Comparison of ENCODE assay signal across 7 mouse cellular contexts in genomic region chr7:41393048-41393971, GRCm38 (mm10). TPM values are rescaled to one million over a fixed set of nuclear protein-coding genes. Genes with fewer than 3 reads are reported as not detected.
DNase-seq lines count a peak whose midpoint lies in the region; ATAC-seq lines count a peak whose summit lies in the region.

TSS of gene AI987944 (minus strand) at chr7:41393379.

- H3K4me1 ChIP-seq in embryonic facial prominence, embryonic 12.5 days, result no peaks in the 10 kb centered on the region
- no peaks in the 10 kb centered on the region for H3K4me1 ChIP-seq in limb, embryonic 11.5 days (ENCODE audit: control insufficient read depth, insufficient read depth, low read length)
- H3K4me1 ChIP-seq in midbrain, embryonic 14.5 days (ENCODE audit: control insufficient read depth, insufficient read depth, low read length), result no peaks in the 10 kb centered on the region

- peak; percentile 68 for DNase-seq in adrenal gland, postnatal 25 days
- peak; percentile 99 for DNase-seq in heart, adult 11 months
- peak; percentile 86 for DNase-seq in kidney, adult 18-20 months
- peak; percentile 82 for DNase-seq in limb, embryonic 11.5 days (ENCODE audit: low spot score)
- peak; percentile 94 for DNase-seq in midbrain, embryonic 14.5 days
- peak; percentile 59 to 68 for DNase-seq in spleen, adult 18-20 months

- no peaks in the 10 kb centered on the region for H3K36me3 ChIP-seq in embryonic facial prominence, embryonic 12.5 days
- no peaks in the 10 kb centered on the region for H3K36me3 ChIP-seq in limb, embryonic 11.5 days (ENCODE audit: control insufficient read depth, insufficient read depth, low read length)
- no peaks in the 10 kb centered on the region for H3K36me3 ChIP-seq in midbrain, embryonic 14.5 days (ENCODE audit: control insufficient read depth, insufficient read depth, low read length)

- H3K9me3 ChIP-seq in embryonic facial prominence, embryonic 12.5 days, result no peaks in the 10 kb centered on the region
- H3K9me3 ChIP-seq in limb, embryonic 11.5 days (ENCODE audit: control insufficient read depth, low read length), result no peaks in the 10 kb centered on the region
- 0 out of 2 replicates have a peak, but pooled peaks cover 2% of the 10 kb centered on the region for H3K9me3 ChIP-seq in midbrain, embryonic 14.5 days (ENCODE audit: control insufficient read depth, low read length)

- WGBS in embryonic facial prominence, embryonic 12.5 days, result under 1% methylated on average over 25 of the region's 25 CpGs
- under 1% methylated on average over 25 of the region's 25 CpGs for WGBS in limb, embryonic 11.5 days
- under 1% methylated on average over 25 of the region's 25 CpGs for WGBS in midbrain, embryonic 14.5 days

- H3K4me3 ChIP-seq in embryonic facial prominence, embryonic 12.5 days, result peak within 1 kb of the TSS; percentile 59
- H3K4me3 ChIP-seq in limb, embryonic 11.5 days (ENCODE audit: low read depth, low read length), result peak within 1 kb of the TSS; percentile 47
- peak within 1 kb of the TSS; percentile 62 for H3K4me3 ChIP-seq in midbrain, embryonic 14.5 days (replicated peaks; ENCODE audit: low read depth, low read length)

- peak within 1 kb of the TSS; percentile 54 for H3K4me2 ChIP-seq in embryonic facial prominence, embryonic 12.5 days (replicated peaks)
- H3K4me2 ChIP-seq in limb, embryonic 11.5 days (ENCODE audit: low read depth, severe bottlenecking), result peak within 1 kb of the TSS; percentile 45
- H3K4me2 ChIP-seq in midbrain, embryonic 14.5 days (ENCODE audit: low read length), result peak within 1 kb of the TSS; percentile 60

- ATAC-seq in embryonic facial prominence, embryonic 12.5 days (ENCODE audit: insufficient number of reproducible peaks, insufficient read depth, low FRiP score, low TSS enrichment), result peak; percentile 95
- ATAC-seq in limb, embryonic 11.5 days (ENCODE audit: insufficient number of reproducible peaks, low FRiP score, low TSS enrichment, low read depth), result peak; percentile 99
- ATAC-seq in midbrain, embryonic 14.5 days (ENCODE audit: low FRiP score, low TSS enrichment), result peak; percentile 99

- H3K9ac ChIP-seq in embryonic facial prominence, embryonic 12.5 days, result peak within 1 kb of the TSS; percentile 60
- peak within 1 kb of the TSS; percentile 24 for H3K9ac ChIP-seq in limb, embryonic 11.5 days (ENCODE audit: low read length)
- peak within 1 kb of the TSS; percentile 64 for H3K9ac ChIP-seq in midbrain, embryonic 14.5 days (replicated peaks; ENCODE audit: low read length)

- peak within 1 kb of the TSS; percentile 83 for H3K27ac ChIP-seq in embryonic facial prominence, embryonic 12.5 days
- peak within 1 kb of the TSS; percentile 5; the same call in 1 of the 2 replicates for H3K27ac ChIP-seq in limb, embryonic 11.5 days (replicated peaks; ENCODE audit: low read depth, low read length)
- peak within 1 kb of the TSS; percentile 86 for H3K27ac ChIP-seq in midbrain, embryonic 14.5 days (replicated peaks; ENCODE audit: low read depth, low read length)

- H3K27me3 ChIP-seq in embryonic facial prominence, embryonic 12.5 days, result no peaks in the 10 kb centered on the region
- H3K27me3 ChIP-seq in limb, embryonic 11.5 days (ENCODE audit: control insufficient read depth, insufficient read depth, low read length), result no peaks in the 10 kb centered on the region
- no peaks in the 10 kb centered on the region for H3K27me3 ChIP-seq in midbrain, embryonic 14.5 days (ENCODE audit: control insufficient read depth, insufficient read depth, low read length)

RNA-seq across cellular contexts. Expression of gene AI987944, which starts in this region (rescaled TPM):
- total RNA-seq in adrenal gland, postnatal 25 days (2021), result 14.5 and 16.8 TPM in 2 replicates
- 10.0 TPM in 2 replicates for polyA plus RNA-seq in embryonic facial prominence, embryonic 12.5 days (2016; fragmentation: Nextera tagmentation; extraction: Ambion mirVana)
- 10.4 and 11.3 TPM in 2 replicates for polyA plus RNA-seq in limb, embryonic 11.5 days (2014; fragmentation: Nextera tagmentation; extraction: Ambion mirVana)
- polyA plus RNA-seq in midbrain, embryonic 14.5 days (2014; fragmentation: Nextera tagmentation; extraction: Ambion mirVana), result 6.9 and 9.6 TPM in 2 replicates

Comparison
In these comparisons a context has a peak if more than half of its experiments do, and no peak if none do; other contexts are left out.
1. Peak in every context shown above with its lines: DNase-seq, ATAC-seq, H3K4me3 ChIP-seq and H3K27ac ChIP-seq.
2. H3K27ac ChIP-seq: peak in every context shown above with its lines; median percentile 86 in midbrain, embryonic 14.5 days; 83 in embryonic facial prominence, embryonic 12.5 days; 5 in limb, embryonic 11.5 days.